Mouse (Mus musculus): ENCODE data around the gene Ajap1.

Ajap1 gene

GRCm38 (mm10) chr4:153357539-153358242, 124.9 kb downstream of the Ajap1 start:
- in situ Hi-C loops (cut with MboI, MseI) = no loop called here

- in situ Hi-C loops (cut with MboI, MseI) = no loop called here
These were observed 126.4 kb downstream of the Ajap1 start for GRCm38 (mm10) chr4:153356236-153356635.

DNA sequence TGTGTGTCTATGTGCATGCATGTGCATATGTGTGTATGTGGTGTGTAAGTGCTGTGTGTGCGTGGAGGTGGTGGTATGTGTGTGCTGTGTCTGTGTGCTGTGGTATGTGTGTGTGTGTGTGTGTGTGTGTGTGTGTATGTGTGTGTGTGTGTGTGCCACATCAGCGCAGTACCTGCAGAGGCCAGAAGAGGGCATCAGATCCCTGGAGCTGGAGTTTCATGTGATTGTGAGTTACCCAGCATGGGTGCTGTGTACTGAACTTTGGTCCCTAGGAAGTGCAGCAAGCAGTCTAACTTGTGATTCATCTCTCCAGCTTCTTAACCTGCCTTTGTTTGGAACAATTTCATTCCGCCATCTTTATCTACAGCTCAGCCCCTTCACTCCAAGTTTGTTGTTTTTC, 137.6 kb downstream of the Ajap1 start:
- in situ Hi-C loops (cut with MboI, MseI) = no loop called here

DNA sequence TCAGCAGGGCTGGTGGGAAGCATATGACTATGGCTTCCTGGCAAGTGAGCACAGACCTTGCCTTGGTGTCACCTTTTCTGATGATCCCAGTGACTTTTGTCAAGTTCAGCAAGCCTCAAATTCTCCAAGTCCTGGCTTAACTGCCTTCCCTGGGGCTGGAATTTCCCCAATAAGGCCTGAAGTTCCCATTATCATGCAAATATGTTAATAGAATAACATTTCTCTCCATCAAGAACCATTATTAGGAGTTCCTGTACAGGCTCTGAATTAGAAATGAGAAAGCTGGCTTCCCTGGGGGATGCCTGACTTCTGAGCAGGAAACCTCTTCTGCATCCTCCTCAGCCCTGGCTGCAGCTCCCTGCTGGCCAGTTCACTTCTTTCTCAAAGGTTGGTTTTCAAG, 141.7 kb downstream of the Ajap1 start:
- in situ Hi-C loops (cut with MboI, MseI) = no loop called here

- in situ Hi-C loops (cut with MboI, MseI) = no loop called here
These were observed 147.3 kb downstream of the Ajap1 start for GRCm38 (mm10) chr4:153335301-153335799.

GRCm38 (mm10) chr4:153327809-153328208, 154.8 kb downstream of the Ajap1 start:
- in situ Hi-C loops (cut with MboI, MseI) = no loop called here
